Mouse (Mus musculus): ENCODE data around the gene Clec4a1.

GRCm38 (mm10) chr6:122879781-122880505 is 41.7 kb upstream of the Clec4a1 start:
- TF ChIP-seq GATA1 (IDR thresholded peaks at IDR 0.05; ENCODE audit: borderline replicate concordance, low read length) (no peak), FLI1 (IDR thresholded peaks at IDR 0.05; ENCODE audit: low read length) (no peak)

All from megakaryocyte, embryonic 14.5 days (primary cell).